Mouse (Mus musculus): ENCODE measurements at regions not wholly inside any gene's neighbourhood (a gene's known extent, or its start where the extent isn't known, plus 50 kb on each side); places are given as distances from the start of the nearest gene placed in this dataset.

GRCm38 (mm10) chr13:113730062-113730775 lies 64.1 kb upstream of the Arl15 start:
- TF ChIP-seq CTCF (IDR thresholded peaks at IDR 0.05) (no peak), EP300 (IDR thresholded peaks at IDR 0.05) (no peak)
